In the genomic region with DNA sequence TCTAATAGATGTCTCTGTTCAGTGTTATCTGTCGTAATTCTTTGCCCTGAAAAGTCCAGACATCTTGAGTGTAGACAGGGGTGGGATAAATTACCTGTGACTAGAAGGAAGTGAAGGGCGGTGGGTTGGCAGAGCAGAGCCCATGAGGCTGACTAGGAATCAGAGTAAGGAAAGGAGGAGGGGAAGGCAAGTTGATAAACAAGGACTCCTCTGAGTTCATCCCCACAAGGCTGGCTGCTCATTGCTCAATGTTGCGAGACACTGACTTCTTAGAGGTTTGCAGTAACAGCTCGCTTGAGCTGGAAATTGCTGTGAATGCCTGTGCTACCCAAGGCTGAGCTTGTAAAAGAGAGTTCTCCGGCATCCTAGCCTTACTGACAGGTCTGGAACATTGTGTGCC, we compare ENCODE assay signal across 19 mouse cellular contexts.
"Had no signal": no experiment of that assay in that cellular context is flagged by ENCODE, and none has a peak within 500 bp of the region (broad histone marks: within the 10 kb centered on the region; RNA-seq: fewer than 3 reads in every experiment).

No protein-coding gene starts in this region.

- H3K4me1 ChIP-seq: midbrain, embryonic 12.5 days; midbrain, embryonic 15.5 days; neural tube, embryonic 12.5 days; neural tube, embryonic 15.5 days had no signal

- H3K4me3 ChIP-seq: left cerebral cortex, adult 2 months; limb, embryonic 12.5 days; limb, embryonic 15.5 days; midbrain, embryonic 12.5 days; midbrain, embryonic 15.5 days; neural tube, embryonic 12.5 days; neural tube, embryonic 15.5 days had no signal

- H3K4me2 ChIP-seq: limb, embryonic 12.5 days; limb, embryonic 15.5 days; liver, embryonic 11.5 days; lung, embryonic 14.5 days; midbrain, embryonic 12.5 days; midbrain, embryonic 15.5 days; neural tube, embryonic 12.5 days; neural tube, embryonic 15.5 days had no signal

- H3K36me3 ChIP-seq: limb, embryonic 12.5 days; limb, embryonic 15.5 days; midbrain, embryonic 12.5 days; midbrain, embryonic 15.5 days; neural tube, embryonic 12.5 days; neural tube, embryonic 15.5 days had no signal

- DNase-seq: kidney, adult 9 months; layer of hippocampus, postnatal 36 days; left cerebral cortex, postnatal 4 days; liver, postnatal 0 days; lung, embryonic 14.5 days; thymus, adult 18-20 months; thymus, postnatal 36 days had no signal

- H3K27ac ChIP-seq: left cerebral cortex, adult 2 months; limb, embryonic 12.5 days; limb, embryonic 15.5 days; liver, embryonic 14.5 days; macrophage; midbrain, embryonic 12.5 days; midbrain, embryonic 15.5 days; neural tube, embryonic 12.5 days; neural tube, embryonic 15.5 days had no signal

- H3K9ac ChIP-seq: limb, embryonic 12.5 days; limb, embryonic 15.5 days; liver, embryonic 14.5 days; liver, postnatal 0 days; lung, embryonic 14.5 days; midbrain, embryonic 12.5 days; midbrain, embryonic 15.5 days; neural tube, embryonic 12.5 days; neural tube, embryonic 15.5 days had no signal

- ATAC-seq: intestine, embryonic 16.5 days; liver, postnatal 0 days; lung, postnatal 0 days; midbrain, embryonic 15.5 days had no signal

- H3K27me3 ChIP-seq: midbrain, embryonic 15.5 days; neural tube, embryonic 12.5 days; neural tube, embryonic 15.5 days had no signal

- H3K9me3 ChIP-seq: limb, embryonic 12.5 days; limb, embryonic 15.5 days; midbrain, embryonic 12.5 days; midbrain, embryonic 15.5 days; neural tube, embryonic 12.5 days; neural tube, embryonic 15.5 days had no signal
